Mouse (Mus musculus) liver, adult 2 months (tissue): ENCODE measurements around the gene Slc26a10. TPM values are rescaled to one million over a fixed set of nuclear protein-coding genes. Genes with fewer than 3 reads are reported as not detected.

Experiments used
- DNase-seq: peaks from one replicate; pipeline ENCODE4 v3.0.0-alpha.2; 2011; ENCODE audit warnings: low read depth, low spot score; ENCODE audit errors: extremely low read depth
- H3K27ac ChIP-seq: fragments of 200-500 bp; replicated peaks from 2 replicates; pipeline ENCODE4 v1.5.1; 2012; ENCODE audit warnings: low read depth, mild to moderate bottlenecking, control low read depth, inconsistent platforms, low read length; ENCODE audit not compliant: insufficient read depth
- H3K27me3 ChIP-seq: fragments of 200-500 bp; 2 replicates; pipeline ENCODE4 v1.6.1; 2012; ENCODE audit warnings: mild to moderate bottlenecking, moderate library complexity, low read length, inconsistent platforms; ENCODE audit not compliant: control insufficient read depth, insufficient read depth
- H3K36me3 ChIP-seq: fragments of 200-500 bp; 2 replicates; pipeline ENCODE4 v1.6.1; 2012; ENCODE audit warnings: low read length, inconsistent platforms; ENCODE audit not compliant: control insufficient read depth, insufficient read depth
- H3K4me1 ChIP-seq: fragments of 200-500 bp; 2 replicates; pipeline ENCODE4 v1.6.1; 2011; ENCODE audit warnings: low read length; ENCODE audit not compliant: control insufficient read depth, insufficient read depth
- H3K4me3 ChIP-seq: fragments of 200-500 bp; 2 replicates; pipeline ENCODE4 v1.5.1; 2011; ENCODE audit warnings: low read depth, mild to moderate bottlenecking, control low read depth, low read length, moderate library complexity; ENCODE audit not compliant: insufficient read depth
- H3K79me2 ChIP-seq: fragments of 200-500 bp; 2 replicates; pipeline ENCODE4 v1.6.1; 2012; ENCODE audit warnings: inconsistent platforms, mild to moderate bottlenecking, low read length, moderate library complexity; ENCODE audit not compliant: control insufficient read depth, insufficient read depth
- H3K9ac ChIP-seq: fragments of 200-500 bp; 2 replicates; pipeline ENCODE4 v1.6.1; 2012; ENCODE audit warnings: low read depth, mild to moderate bottlenecking, control low read depth, inconsistent platforms, low read length
- CTCF ChIP-seq: fragments of 200-500 bp; IDR thresholded peaks from 2 replicates; pipeline ENCODE4 v1.5.1; 2011; ENCODE audit warnings: low read depth, low read length, control low read depth
- POLR2A ChIP-seq: fragments of 200-500 bp; IDR thresholded peaks from 2 replicates; pipeline ENCODE4 v1.6.1; 2011; ENCODE audit warnings: low read length, control low read depth; ENCODE audit not compliant: insufficient read depth; ENCODE audit errors: extremely low read depth
- WGBS: fragments of 180-500 bp; shearing (Covaris S2); methylation state at CpG from one replicate; pipeline ENCODE4 v1.1.7; 2018; 5-methylcytosine and 5-hydroxymethylcytosine counted together
- polyA plus RNA-seq: library from polyadenylated mRNA; depleted of rRNA; stranded (reverse); fragments of >200 nt; gene quantifications from 2 replicates; pipeline ENCODE4 v1.2.3, GENCODE M21; 2012
- total RNA-seq: library from RNA; depleted of rRNA; stranded (reverse); fragments of >200 nt; gene quantifications from 2 replicates; pipeline ENCODE4 v1.2.3, GENCODE M21; 2014

Slc26a10 gene
- total and polyA plus RNA-seq, 2 experiments: 3.1 to 4.1 TPM

- WGBS: 42% methylated on average over 15 of the region's 15 CpGs
- Histone ChIP-seq H3K4me3 (no peak overlapping the region), H3K9ac (no peak overlapping the region), H3K79me2 (no peaks in the 10 kb centered on the region), H3K36me3 (no peaks in the 10 kb centered on the region), H3K4me1 (peaks cover 2% of the 10 kb centered on the region; the same call in 1 of the 2 replicates), H3K27ac (no peak overlapping the region), H3K27me3 (peaks cover 8% of the 10 kb centered on the region)
- TF ChIP-seq CTCF: no peak
- no peak for TF ChIP-seq POLR2A
- DNase-seq: peak; percentile 40
These were observed 5.1 kb upstream of the Slc26a10 start for GRCm38 (mm10) chr10:127185506-127185905.

- no peak for DNase-seq
- Histone ChIP-seq H3K27me3 (peaks cover 11% of the 10 kb centered on the region), H3K79me2 (no peaks in the 10 kb centered on the region), H3K9ac (no peak overlapping the region), H3K4me1 (peaks cover 2% of the 10 kb centered on the region; the same call in 1 of the 2 replicates), H3K36me3 (no peaks in the 10 kb centered on the region), H3K27ac (no peak overlapping the region), H3K4me3 (no peak overlapping the region)
- no peak for TF ChIP-seq POLR2A
- no peak for TF ChIP-seq CTCF
- WGBS: 71% methylated on average over 9 of the region's 9 CpGs
These were observed 4.7 kb upstream of the Slc26a10 start for GRCm38 (mm10) chr10:127185101-127185500.

DNA sequence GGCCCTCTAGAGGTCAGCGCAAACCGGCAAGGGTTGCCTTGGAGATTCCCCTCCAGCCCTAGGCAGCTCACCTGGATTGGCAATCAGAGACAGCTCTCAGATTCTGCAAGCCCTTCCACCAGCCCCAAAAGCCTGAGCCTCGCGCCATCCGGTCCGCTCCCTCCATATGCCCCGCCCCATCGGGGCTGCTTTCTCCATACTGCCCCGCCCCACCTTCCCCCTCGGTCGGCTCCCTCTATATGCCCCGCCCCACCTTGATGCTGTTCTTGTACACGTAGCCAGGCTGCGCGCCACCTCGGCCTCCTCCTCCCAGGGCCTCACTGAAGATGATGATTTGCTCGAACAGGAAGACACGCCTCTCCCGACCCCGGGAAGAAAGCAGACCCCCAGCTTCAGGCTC lies 3.3 kb upstream of the Slc26a10 start:
- H3K27ac ChIP-seq: no peak overlapping the region
- H3K27me3 ChIP-seq: peaks cover 12% of the 10 kb centered on the region
- 16% methylated on average over 20 of the region's 20 CpGs for WGBS
- DNase-seq: no peak
- H3K9ac ChIP-seq: no peak overlapping the region; the same call in 1 of the 2 replicates
- H3K4me3 ChIP-seq: peak overlapping the region; percentile 19; the same call in 1 of the 2 replicates
- H3K4me1 ChIP-seq: peaks cover 2% of the 10 kb centered on the region
- H3K79me2 ChIP-seq: no peaks in the 10 kb centered on the region
- no peaks in the 10 kb centered on the region for H3K36me3 ChIP-seq
- TF ChIP-seq POLR2A (no peak), CTCF (no peak)

GRCm38 (mm10) chr10:127182624-127183023 lies 2.2 kb upstream of the Slc26a10 start:
- no peaks in the 10 kb centered on the region for H3K36me3 ChIP-seq
- H3K4me3 ChIP-seq: peak overlapping the region; percentile 24; the same call in 1 of the 2 replicates
- no peak for DNase-seq
- WGBS: 81% methylated on average over 4 of the region's 4 CpGs
- no peaks in the 10 kb centered on the region for H3K79me2 ChIP-seq
- peaks cover 2% of the 10 kb centered on the region for H3K4me1 ChIP-seq
- H3K27me3 ChIP-seq: peaks cover 12% of the 10 kb centered on the region; the same call in 1 of the 2 replicates
- no peak for TF ChIP-seq POLR2A
- TF ChIP-seq CTCF: no peak
- H3K27ac ChIP-seq: no peak overlapping the region
- H3K9ac ChIP-seq: no peak overlapping the region

GRCm38 (mm10) chr10:127181566-127181965 lies 1.1 kb upstream of the Slc26a10 start:
- Histone ChIP-seq H3K4me1 (peaks cover 2% of the 10 kb centered on the region), H3K36me3 (no peaks in the 10 kb centered on the region), H3K27ac (no peak overlapping the region), H3K79me2 (no peaks in the 10 kb centered on the region), H3K9ac (no peak overlapping the region), H3K27me3 (peaks cover 12% of the 10 kb centered on the region; the same call in 1 of the 2 replicates), H3K4me3 (peak overlapping the region; percentile 35)
- DNase-seq: no peak
- WGBS: 72% methylated on average over 6 of the region's 6 CpGs
- TF ChIP-seq POLR2A: no peak
- TF ChIP-seq CTCF: no peak

- H3K4me3 ChIP-seq: 0 out of 2 replicates have a peak overlapping the region, but pooled peaks have one; percentile 49
- H3K9ac ChIP-seq: no peak overlapping the region
- H3K27ac ChIP-seq: peak overlapping the region; percentile 42
- H3K4me1 ChIP-seq: peaks cover under 1% of the 10 kb centered on the region
- H3K79me2 ChIP-seq: no peaks in the 10 kb centered on the region
- WGBS: 58% methylated on average over 3 of the region's 3 CpGs
- H3K27me3 ChIP-seq: peaks cover 12% of the 10 kb centered on the region; the same call in 1 of the 2 replicates
- H3K36me3 ChIP-seq: no peaks in the 10 kb centered on the region
- TF ChIP-seq CTCF: no peak
- TF ChIP-seq POLR2A: no peak
- DNase-seq: no peak
These were observed 226 bp upstream of the Slc26a10 start for GRCm38 (mm10) chr10:127180695-127181047.
